Mouse (Mus musculus): Measurements from ENCODE around the gene Vmn1r114. TPM values are rescaled to one million over a fixed set of nuclear protein-coding genes. Genes with fewer than 3 reads are reported as not detected.
"Not testable (repeated sequence)": the region's sequence is repeated elsewhere in the genome, so short reads cannot be mapped to it uniquely, and the experiment has no call there.

Gene Vmn1r114
- total RNA-seq (2021) = not detected

DNA sequence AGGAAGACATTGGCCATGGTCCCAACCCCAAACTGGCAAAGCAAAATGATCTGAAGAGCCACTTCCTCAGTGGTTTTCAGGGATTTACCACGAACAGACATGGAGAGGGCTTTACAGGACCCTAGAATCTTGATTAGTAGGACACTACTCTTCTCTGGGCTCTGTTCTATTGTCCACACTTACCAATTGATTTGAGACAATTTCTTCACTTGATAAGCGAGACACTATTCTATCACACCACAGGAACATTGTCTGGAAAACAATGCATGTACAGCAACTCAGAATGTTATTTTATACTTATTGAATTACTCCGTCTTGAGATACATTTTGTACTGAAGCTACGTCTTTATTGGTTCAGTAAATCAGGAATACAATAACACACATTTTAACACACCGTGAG is at the start of gene Vmn1r114:
TSS of gene Vmn1r114 (minus strand) at position 101 of the 400 bp plus-strand sequence.
- DNase-seq (ENCODE audit: extremely low spot score in 1 of 2, low spot score in 2 of 2); intact Hi-C loops (cut with DNase I): not testable (repeated sequence)

GRCm38 (mm10) chr7:20844885-20845284 is 32.9 kb upstream of the Vmn1r114 start, which contains the start of gene Vmn1r115:
Gene Vmn1r115, minus strand, starts transcription at chr7:20844985.
- intact Hi-C loops (cut with DNase I); DNase-seq (ENCODE audit: extremely low spot score in 1 of 2, low spot score in 2 of 2): not testable (repeated sequence)

GRCm38 (mm10) chr7:20786985-20787384 is 25.0 kb downstream of the Vmn1r114 start, which contains the start of gene Vmn1r113:
Gene Vmn1r113, plus strand, starts transcription at chr7:20787285.
- intact Hi-C loops (cut with DNase I); DNase-seq (ENCODE audit: extremely low spot score in 1 of 2, low spot score in 2 of 2): not testable (repeated sequence)

GRCm38 (mm10) chr7:20770885-20771284 is 41.1 kb downstream of the Vmn1r114 start, which contains the start of gene Vmn1r112:
Gene Vmn1r112, plus strand, starts transcription at chr7:20771185.
- intact Hi-C loops (cut with DNase I) = not testable (repeated sequence)

More at GRCm38 (mm10) chr7:20770885-20771284, 41.1 kb downstream of the Vmn1r114 start, which contains the start of gene Vmn1r112:
- DNase-seq (ENCODE audit: extremely low spot score in 1 of 2, low spot score in 2 of 2) = not testable (repeated sequence)

Other genes with a start within 250 kb of the Vmn1r114 start
- gene Gm4141, start 235.9 kb downstream of the Vmn1r114 start, total RNA-seq (2021) = not detected
- gene Gm4513, start 213.2 kb downstream of the Vmn1r114 start, total RNA-seq (2021) = not detected
- not detected for gene Vmn1r107, start 143.3 kb downstream of the Vmn1r114 start, total RNA-seq (2021)
- gene Vmn1r111, start 109.0 kb downstream of the Vmn1r114 start, total RNA-seq (2021) = not detected
- gene Gm10668, start 81.6 kb downstream of the Vmn1r114 start, total RNA-seq (2021) = not detected
- gene Vmn1r112, start 41.0 kb downstream of the Vmn1r114 start, total RNA-seq (2021) = not detected
- not detected for gene Vmn1r113, start 24.9 kb downstream of the Vmn1r114 start, total RNA-seq (2021)
- not detected for gene Vmn1r115, start 32.8 kb upstream of the Vmn1r114 start, total RNA-seq (2021)
- gene Vmn1r116, start 60.1 kb upstream of the Vmn1r114 start, total RNA-seq (2021) = not detected
- not detected for gene Vmn1r117, start 71.9 kb upstream of the Vmn1r114 start, total RNA-seq (2021)
- gene Vmn1r118, start 100.2 kb upstream of the Vmn1r114 start, total RNA-seq (2021) = not detected
- gene Vmn1r119, start 200.3 kb upstream of the Vmn1r114 start, total RNA-seq (2021) = not detected
- gene Vmn1r120, start 241.6 kb upstream of the Vmn1r114 start, total RNA-seq (2021) = not detected